Mouse (Mus musculus): ENCODE data around the gene Eif2b2.

DNA sequence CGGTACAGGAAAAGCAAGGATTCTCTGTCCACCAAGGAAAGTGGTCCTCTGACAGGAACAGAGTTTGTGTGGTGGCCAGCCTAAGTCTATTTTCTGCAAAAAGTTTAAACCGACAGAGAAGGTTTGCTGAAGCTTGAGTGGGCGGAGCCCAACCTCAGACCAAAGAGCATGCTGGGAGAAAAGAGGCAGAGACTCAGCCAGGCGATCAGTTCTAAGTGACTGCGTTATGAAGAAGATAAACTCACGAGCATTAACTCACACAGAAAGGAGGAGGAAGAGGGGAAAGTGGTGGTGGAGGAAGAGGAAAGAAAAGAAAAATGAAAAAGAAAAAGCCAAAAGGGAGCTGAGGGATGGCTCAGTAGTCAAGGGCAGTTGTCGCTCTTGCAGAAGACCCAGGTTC, 29.0 kb upstream of the Eif2b2 start:
- TF ChIP-seq CTCF (IDR thresholded peaks at IDR 0.05; ENCODE audit: borderline replicate concordance, extremely low read depth, insufficient read depth, insufficient read length): no peak
- TF ChIP-seq POLR2A (IDR thresholded peaks at IDR 0.05; ENCODE audit: borderline replicate concordance, extremely low read depth, insufficient read depth, insufficient read length, poor library complexity, severe bottlenecking): no peak
